Mouse (Mus musculus) E14TG2a.4 (cell line): Measurements from ENCODE around the gene Nr1h4.

Experiments used
- CTCF ChIP-seq: conservative IDR thresholded peaks from 2 replicates; pipeline ENCODE4 v1.5.1; 2014; ENCODE audit warnings: low read length
- POU5F1 ChIP-seq: IDR thresholded peaks from 2 replicates; pipeline ENCODE4 v1.6.1; 2014; ENCODE audit warnings: low read length, borderline replicate concordance

- TF ChIP-seq CTCF (no peak), POU5F1 (no peak)
Measured at GRCm38 (mm10) chr10:89453068-89453641, 80.2 kb downstream of the Nr1h4 start.
